In the genomic region with DNA sequence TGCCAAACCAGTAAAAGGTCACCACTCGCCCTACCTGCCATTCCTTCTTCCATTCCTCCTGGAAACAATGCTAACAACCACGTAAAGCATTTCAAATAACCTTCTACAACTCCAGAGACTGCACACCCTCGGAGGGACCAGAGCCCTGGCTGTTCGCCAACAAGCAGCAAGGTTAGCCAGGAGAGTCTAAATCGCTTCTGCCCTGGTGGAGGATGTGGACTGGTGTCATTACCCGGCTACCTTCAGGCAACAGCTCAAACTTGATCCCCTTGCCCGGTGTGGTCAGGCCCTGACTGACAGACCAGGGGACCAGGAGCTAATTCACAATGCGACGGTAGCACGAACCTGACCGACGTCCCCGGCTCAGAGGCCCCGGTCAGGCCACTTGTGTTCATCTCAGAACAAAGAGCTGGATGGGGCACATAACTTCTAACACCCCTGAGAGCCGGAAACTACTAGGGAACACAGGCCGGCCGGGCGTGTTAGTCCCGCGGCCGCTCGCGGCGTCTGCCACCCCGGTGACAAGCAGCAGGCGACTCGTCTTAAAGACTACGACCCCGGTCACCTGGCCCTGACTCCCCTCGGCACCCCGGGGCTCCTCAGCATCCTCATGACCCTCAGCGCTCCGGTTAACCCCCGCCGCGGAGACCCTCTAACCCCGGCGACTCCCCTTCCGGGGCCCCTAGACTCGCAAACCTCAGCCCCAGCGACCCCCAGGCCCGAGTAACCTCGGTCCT, we compare ENCODE assay signal across 8 mouse cellular contexts. TPM values are rescaled to one million over a fixed set of nuclear protein-coding genes. Genes with fewer than 3 reads are reported as not detected.
A peak's percentile ranks its signal among the peaks of the same experiment; 100 is the strongest.
DNase-seq lines count a peak whose midpoint lies in the region; ATAC-seq lines count a peak whose summit lies in the region.

No protein-coding gene starts in this region.

- intact Hi-C loops in left cerebral cortex, postnatal 4 days (cut with DNase I), result no loop called here

- no peaks in the 10 kb centered on the region for H3K36me3 ChIP-seq in forebrain, embryonic 13.5 days (ENCODE audit: poor library complexity, severe bottlenecking)

- H3K4me1 ChIP-seq in forebrain, embryonic 13.5 days, result peaks cover 22% of the 10 kb centered on the region

- H3K9ac ChIP-seq in forebrain, embryonic 13.5 days, result peak overlapping the region; percentile 87

- WGBS in forebrain, embryonic 13.5 days, result 2% methylated on average over 43 of the region's 43 CpGs

- H3K9me3 ChIP-seq in forebrain, embryonic 13.5 days (replicated peaks), result no peaks in the 10 kb centered on the region

- ATAC-seq in forebrain, embryonic 13.5 days, result 0 out of 2 replicates have a peak, but pooled peaks have one; percentile 5
- ATAC-seq in megakaryocyte progenitor cell, adult 5-6 weeks (replicated peaks; ENCODE audit: poor library complexity), result peak; percentile 25

- peak; percentile 54 for DNase-seq in Muller cell, postnatal 12 days (ENCODE audit: inconsistent ontology term)
- peak; percentile 74 for DNase-seq in cerebellum, adult 11-12 months
- DNase-seq in heart, postnatal 4 days, result peak; percentile 82
- peak; percentile 66 for DNase-seq in left cerebral cortex, postnatal 4 days
- DNase-seq in right cerebral cortex, postnatal 4 days, result peak; percentile 54
- no peak for DNase-seq in c-Kit-positive CD71-positive TER-119-positive erythroid progenitor cells, embryonic 14.5 days (ENCODE audit: low spot score)

- H3K4me2 ChIP-seq in forebrain, embryonic 13.5 days, result peak overlapping the region; percentile 93

- no peak overlapping the region for H3K27ac ChIP-seq in forebrain, embryonic 13.5 days

- peak overlapping the region; percentile 83 for H3K4me3 ChIP-seq in forebrain, embryonic 13.5 days

- no peaks in the 10 kb centered on the region for H3K27me3 ChIP-seq in forebrain, embryonic 13.5 days

RNA-seq across cellular contexts. Expression of a gene that starts 0.9 kb away (rescaled TPM):
- polyA plus RNA-seq in forebrain, embryonic 13.5 days (2015; fragmentation: Nextera tagmentation; extraction: Ambion mirVana), result 22.7 and 24.5 TPM in 2 replicates
- total RNA-seq in heart, postnatal 4 days (2021), result 10 to 100 TPM; 38.3 to 39.1 TPM
- 10 to 100 TPM; 66.3 to 70.5 TPM for total RNA-seq in left cerebral cortex, postnatal 4 days (2021)
- 12.3 and 15.1 TPM in 2 replicates for total RNA-seq in megakaryocyte progenitor cell, adult 5-6 weeks (2015)
- 45.5 and 56.3 TPM in 2 replicates for total RNA-seq in megakaryocyte progenitor cell, adult 5-6 weeks (2017)

RNA-seq across cellular contexts. Expression of a gene that starts 42.5 kb away (rescaled TPM):
- polyA plus RNA-seq in forebrain, embryonic 13.5 days (2015; fragmentation: Nextera tagmentation; extraction: Ambion mirVana), result 14.1 and 16.9 TPM in 2 replicates
- 10 to 100 TPM; 15.5 to 18.7 TPM for total RNA-seq in heart, postnatal 4 days (2021)
- total RNA-seq in left cerebral cortex, postnatal 4 days (2021), result 10 to 100 TPM; 27.3 to 30.2 TPM
- 19.1 and 23.7 TPM in 2 replicates for total RNA-seq in megakaryocyte progenitor cell, adult 5-6 weeks (2015)
- total RNA-seq in megakaryocyte progenitor cell, adult 5-6 weeks (2017), result 11.7 and 14.1 TPM in 2 replicates
